Mouse (Mus musculus): ENCODE data around the gene Gpr160. TPM values are rescaled to one million over a fixed set of nuclear protein-coding genes. Genes with fewer than 3 reads are reported as not detected.

Gpr160 gene
- polyA plus RNA-seq, 1 experiment from 2014 or later: 2.5 TPM

Other genes starting within 250 kb of the Gpr160 start
- gene Lrriq4, start 211.4 kb upstream of the Gpr160 start, polyA plus RNA-seq (2015; fragmentation: Nextera tagmentation; extraction: Ambion mirVana): not detected in 2 replicates
- gene Lrrc34, start 208.1 kb upstream of the Gpr160 start, polyA plus RNA-seq (2015; fragmentation: Nextera tagmentation; extraction: Ambion mirVana): 0.88 and 1.1 TPM in 2 replicates
- 0.13 TPM in 1 of 2 replicates, not detected in the other for gene Lrrc31, start 156.1 kb upstream of the Gpr160 start, polyA plus RNA-seq (2015; fragmentation: Nextera tagmentation; extraction: Ambion mirVana)
- gene Samd7, start 109.7 kb upstream of the Gpr160 start, polyA plus RNA-seq (2015; fragmentation: Nextera tagmentation; extraction: Ambion mirVana): not detected in 2 replicates
- gene Sec62, start 63.1 kb upstream of the Gpr160 start, polyA plus RNA-seq (2015; fragmentation: Nextera tagmentation; extraction: Ambion mirVana): 38.9 and 45.8 TPM in 2 replicates
- gene Phc3, start 113.5 kb downstream of the Gpr160 start, polyA plus RNA-seq (2015; fragmentation: Nextera tagmentation; extraction: Ambion mirVana): 5.6 and 5.8 TPM in 2 replicates
- gene Prkci, start 139.8 kb downstream of the Gpr160 start, polyA plus RNA-seq (2015; fragmentation: Nextera tagmentation; extraction: Ambion mirVana): 16.9 and 17.1 TPM in 2 replicates
- 10.0 and 10.3 TPM in 2 replicates for gene Skil, start 239.1 kb downstream of the Gpr160 start, polyA plus RNA-seq (2015; fragmentation: Nextera tagmentation; extraction: Ambion mirVana)